Mouse (Mus musculus): ENCODE data around the gene Map10. TPM values are rescaled to one million over a fixed set of nuclear protein-coding genes. Genes with fewer than 3 reads are reported as not detected.
A peak's percentile ranks its signal among the peaks of the same experiment; 100 is the strongest.

Map10 gene
- total RNA-seq (2021), result 1 to 10 TPM; 5.3 to 6.2 TPM
- long read RNA-seq, experiment 1, transcript Map10-201 (1 exons, 3,542 nt), result major isoform, 14 of 14 reads
- long read RNA-seq, experiment 1, partial matches to known transcripts, result 0 of 14 reads
- long read RNA-seq, experiment 1, other reads (novel, unspliced or antisense), result 0 of 14 reads
- long read RNA-seq, experiment 2, transcript Map10-201 (1 exons, 3,542 nt), result major isoform, 13 of 13 reads
- long read RNA-seq, experiment 2, partial matches to known transcripts, result 0 of 13 reads
- long read RNA-seq, experiment 2, other reads (novel, unspliced or antisense), result 0 of 13 reads

DNA sequence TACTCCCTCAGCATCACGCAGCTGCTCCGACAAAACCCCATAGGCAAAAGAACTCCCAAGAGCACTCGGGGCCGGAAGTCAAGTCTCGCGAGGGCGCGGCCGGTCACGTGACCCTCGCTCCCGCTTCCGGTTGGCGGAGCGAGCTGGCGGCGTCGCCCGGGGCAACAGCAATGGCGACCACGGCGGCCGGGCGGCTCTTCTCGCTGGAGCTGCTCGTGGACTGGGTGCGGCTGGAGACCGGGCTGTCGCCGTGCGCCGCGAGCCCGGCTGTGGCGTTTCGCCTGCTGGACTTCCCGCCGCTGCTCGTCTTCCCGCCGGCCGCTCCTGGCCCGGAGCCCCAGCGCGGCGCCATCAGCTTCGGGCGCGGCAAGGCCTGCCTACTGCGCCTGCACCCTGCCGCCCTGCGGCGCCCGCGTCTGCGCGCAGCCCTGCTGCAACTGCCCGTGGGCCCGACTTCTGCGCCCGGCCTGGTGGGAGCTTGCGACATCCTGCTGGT is at the start of gene Map10:
Gene Map10, plus strand, starts transcription at position 119 of the 496 bp plus-strand sequence.
- DNase-seq (ENCODE audit: low spot score in 2 of 2), result peak; percentile 85 to 88

DNA sequence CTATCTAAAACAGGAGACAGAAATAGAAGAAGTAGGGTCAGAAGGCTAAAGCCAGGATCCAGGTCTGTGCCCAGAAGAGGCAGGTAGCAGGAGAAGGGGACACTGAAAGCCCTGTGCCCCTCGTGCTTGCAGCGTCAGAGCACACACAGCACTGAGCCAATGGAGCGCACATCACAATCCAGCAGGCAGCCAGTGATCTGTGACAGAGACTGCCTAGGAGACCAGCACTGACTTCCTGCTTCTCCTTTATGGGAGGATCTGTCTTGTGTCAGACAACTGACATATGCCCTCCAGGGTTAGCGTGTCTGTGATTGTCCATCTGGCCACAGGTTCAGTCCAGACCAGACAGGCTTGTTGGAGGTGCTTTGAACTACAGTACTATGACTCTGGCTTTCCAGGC is 49.3 kb upstream of the Map10 start:
- DNase-seq (ENCODE audit: low spot score in 2 of 2), result no peak

DNA sequence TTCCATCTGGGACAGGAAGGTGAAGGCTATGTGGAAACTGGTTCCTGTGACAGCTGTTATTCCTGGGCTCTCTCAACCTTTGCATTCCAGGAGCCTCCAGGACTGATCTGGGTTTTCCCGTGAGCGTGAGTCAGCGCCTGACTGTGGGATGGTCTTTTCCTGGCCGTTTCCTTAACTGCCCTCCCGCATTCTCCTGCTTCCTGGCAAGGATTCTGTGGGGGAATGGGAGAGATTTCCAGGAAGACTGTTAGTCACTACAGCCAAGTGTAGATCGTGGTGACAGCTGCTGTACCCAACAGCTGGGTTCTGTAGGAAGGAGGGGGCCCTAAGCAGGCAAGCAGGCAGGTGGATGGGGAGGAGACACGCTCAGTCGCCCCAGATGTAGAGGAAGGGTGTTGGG is 45.3 kb upstream of the Map10 start:
- peak in 1 of 2 experiments; percentile 20 for DNase-seq (ENCODE audit: low spot score in 2 of 2)

DNA sequence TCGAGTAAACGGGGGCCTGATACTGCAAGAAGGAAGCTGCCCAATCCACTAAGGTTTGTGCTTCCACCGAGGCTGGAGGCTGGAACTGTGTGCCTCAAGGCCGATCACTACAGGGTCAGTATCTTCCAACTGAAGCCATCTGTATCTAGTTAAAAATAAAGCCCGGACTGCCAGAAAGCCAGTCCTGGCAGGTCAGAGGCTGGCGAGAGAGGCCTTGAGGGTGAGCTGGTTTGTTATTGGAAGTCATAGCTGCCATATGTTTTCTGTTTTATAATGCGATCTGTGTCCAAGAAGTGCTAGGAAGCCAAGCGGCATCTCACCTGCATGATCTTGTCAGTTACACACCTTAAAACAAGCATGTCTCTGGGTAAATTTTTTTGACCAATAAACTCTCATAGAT is 43.2 kb upstream of the Map10 start:
- no peak for DNase-seq (ENCODE audit: low spot score in 2 of 2)

DNA sequence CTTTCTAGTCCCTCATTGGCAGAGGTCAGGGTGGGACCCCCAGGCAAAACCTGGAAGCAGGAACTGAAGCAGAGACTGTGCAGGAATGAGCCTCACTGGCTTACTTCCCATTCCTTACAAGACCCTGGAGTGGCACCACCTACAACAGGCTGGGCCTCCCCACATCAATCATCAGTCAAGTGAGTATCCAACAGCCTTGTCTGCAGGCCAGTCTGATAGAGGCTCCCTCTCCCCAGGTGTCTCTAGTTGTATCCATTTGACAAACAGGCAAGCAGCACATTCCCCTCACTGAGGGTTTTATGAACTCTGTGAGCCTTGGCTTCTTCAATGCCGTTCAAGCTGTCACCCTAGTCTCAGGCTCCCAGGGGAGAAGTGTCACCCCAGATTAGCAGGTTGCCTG is 40.8 kb upstream of the Map10 start:
- no peak for DNase-seq (ENCODE audit: low spot score in 2 of 2)

DNA sequence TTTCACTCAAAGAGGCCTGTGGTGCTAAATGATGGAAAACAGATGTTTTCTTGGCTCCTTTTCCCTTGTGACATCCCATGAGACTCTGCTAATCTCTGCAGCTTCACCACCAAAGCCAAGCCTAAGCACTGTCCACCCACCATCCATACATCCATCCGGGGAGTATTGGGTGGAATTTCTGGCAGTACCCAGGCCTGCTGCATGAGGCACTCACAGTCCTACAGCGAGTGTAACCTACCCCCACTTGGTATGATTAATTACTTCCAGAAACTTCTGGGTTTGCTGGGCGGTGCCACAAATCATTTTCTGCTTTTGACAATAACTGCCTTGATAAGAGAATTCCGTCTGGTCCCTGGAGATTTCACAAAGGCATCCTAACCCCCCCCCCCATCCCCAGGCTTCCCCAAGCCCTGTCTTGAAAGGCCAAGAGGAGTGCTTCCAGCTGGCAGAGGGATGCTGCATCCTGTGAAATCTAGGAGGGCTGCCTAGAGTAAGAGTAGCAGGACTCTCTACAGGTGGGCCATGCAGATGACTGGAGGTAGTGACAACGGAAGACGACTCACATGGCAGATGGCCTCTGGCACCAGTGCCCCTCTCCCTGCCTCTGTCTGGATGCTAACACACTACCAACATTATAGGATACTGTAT is 31.1 kb upstream of the Map10 start:
- no peak for DNase-seq (ENCODE audit: low spot score in 2 of 2)

DNA sequence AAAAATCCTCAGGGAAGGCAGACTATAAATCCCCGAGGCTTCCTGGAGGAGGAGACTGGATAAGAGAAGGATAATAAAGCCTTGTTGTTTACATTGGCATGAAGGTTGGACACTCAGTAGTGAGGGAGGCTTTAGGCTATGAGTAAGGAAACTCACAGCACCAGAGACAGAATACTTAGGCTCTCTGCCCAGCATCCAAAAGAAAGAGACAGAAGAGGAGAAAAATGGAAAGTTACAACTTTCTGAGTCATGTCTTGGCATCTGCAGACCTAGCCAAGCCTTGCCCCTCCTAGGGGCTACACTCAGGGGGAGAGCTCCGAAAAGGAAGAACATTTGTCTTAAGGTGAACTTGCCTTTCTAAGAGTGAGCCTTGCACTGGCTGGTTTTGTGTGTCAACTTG is 30.0 kb upstream of the Map10 start:
- DNase-seq (ENCODE audit: low spot score in 2 of 2), result no peak

DNA sequence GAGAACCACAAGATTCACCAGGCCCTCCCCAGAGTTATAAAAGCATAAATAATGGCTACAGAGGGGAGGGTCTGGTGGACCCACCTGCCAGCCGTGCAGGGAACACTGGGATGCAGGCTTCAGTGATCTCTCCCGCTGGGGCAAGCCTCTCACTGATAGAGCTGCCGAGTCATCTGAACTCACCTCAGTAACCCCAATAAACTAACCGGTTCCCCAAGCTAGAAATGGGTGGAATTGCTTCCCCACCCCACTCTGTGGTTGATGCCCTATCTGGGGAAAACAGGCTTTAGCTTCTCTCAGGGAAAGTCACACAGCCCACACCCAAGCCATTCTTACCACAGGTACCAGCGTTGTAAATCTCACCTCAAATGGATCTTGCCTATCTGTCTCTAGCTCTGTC is 28.9 kb upstream of the Map10 start:
- DNase-seq (ENCODE audit: low spot score in 2 of 2), result no peak

DNA sequence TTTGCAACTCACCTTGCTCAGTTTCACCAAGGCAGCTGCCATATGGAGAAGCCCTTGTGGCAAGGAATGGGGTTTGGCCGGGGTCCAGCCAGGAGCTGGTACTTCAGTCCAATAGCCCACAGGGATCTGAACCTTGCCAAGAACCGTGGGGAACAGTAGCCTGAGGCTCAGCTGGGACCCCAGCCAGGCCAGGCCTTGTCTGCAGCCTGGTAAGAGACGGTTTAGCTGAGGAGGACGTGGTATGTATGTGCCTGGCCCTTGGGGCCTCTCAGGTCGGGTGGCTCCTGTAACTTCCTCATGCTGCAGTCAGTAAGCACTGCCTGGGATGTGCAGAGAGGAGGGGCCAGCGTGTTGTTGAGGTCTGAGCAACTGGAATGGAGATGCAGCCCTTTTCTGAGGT is 27.8 kb upstream of the Map10 start:
- DNase-seq (ENCODE audit: low spot score in 2 of 2), result no peak

DNA sequence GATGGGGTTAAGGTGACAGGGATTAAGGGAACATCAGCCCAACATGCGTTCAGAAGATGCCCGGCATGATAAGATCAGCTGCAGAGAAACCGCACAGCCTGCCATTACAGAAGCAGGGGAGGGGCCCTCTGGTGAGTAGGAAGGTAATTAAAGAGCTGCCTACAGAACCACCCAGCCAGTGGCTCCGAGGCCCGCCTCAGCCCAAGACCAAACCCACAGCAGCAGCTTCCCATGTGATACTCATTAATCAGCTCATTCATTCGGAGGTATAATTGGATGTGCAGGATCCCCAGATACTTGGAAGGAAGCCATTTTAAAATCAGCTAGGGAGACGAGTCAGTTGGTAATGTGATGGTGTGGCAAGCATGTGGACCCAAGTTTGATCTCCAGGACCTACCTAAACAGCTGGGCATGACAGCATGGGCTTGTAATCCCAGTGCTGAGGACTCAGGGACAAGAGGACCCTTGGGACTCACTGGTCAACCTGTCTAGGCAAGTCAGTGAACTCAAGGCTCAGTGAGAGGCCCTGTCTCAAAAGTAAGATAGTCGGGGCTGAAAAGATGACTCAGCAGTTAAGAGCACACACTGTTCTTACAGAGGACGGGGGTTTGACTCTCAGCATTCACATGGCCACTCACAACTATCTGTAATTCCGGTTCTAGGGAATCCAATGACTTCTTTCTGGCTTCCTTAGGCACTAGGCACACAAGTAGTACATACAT is 23.7 kb upstream of the Map10 start:
- no peak for DNase-seq (ENCODE audit: low spot score in 2 of 2)

DNA sequence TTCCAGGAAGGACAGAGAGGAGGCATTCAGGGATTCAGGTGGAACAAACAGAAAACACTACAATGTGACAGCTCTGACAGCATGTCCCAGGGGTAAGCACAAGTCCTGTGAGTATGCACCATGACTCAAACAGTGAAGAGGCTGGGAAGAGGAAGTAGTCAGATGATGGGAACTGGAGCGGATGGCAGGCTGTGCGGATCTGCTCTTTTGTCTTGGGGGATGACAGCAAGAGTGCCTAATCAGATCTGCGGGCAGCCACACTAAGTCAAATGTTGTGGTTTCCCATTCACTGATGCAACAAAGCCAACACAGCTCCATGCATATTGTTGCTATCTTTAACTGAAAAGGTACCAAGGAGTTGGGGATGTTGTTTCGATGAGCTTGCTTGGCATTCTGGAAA is 20.2 kb upstream of the Map10 start:
- DNase-seq (ENCODE audit: low spot score in 2 of 2), result no peak

DNA sequence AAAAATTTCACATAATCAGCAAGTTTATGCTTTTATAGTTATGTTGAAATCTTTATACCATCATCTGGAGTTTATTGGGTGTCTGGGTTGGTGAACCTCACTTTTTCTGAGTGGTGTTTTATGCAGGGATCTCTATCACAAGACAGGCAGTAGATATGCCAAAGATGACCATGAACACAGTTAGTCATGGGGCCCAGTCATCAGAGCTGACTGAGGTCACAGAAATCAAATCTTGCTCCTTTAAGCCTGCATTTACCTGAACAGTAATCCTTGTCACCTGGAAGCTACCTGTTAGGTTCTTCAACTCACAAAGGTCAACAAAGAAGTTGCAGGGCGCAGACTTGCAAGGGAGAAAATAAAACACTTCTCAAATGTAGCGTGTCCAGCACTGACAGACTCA is 14.8 kb upstream of the Map10 start:
- DNase-seq (ENCODE audit: low spot score in 2 of 2), result no peak

DNA sequence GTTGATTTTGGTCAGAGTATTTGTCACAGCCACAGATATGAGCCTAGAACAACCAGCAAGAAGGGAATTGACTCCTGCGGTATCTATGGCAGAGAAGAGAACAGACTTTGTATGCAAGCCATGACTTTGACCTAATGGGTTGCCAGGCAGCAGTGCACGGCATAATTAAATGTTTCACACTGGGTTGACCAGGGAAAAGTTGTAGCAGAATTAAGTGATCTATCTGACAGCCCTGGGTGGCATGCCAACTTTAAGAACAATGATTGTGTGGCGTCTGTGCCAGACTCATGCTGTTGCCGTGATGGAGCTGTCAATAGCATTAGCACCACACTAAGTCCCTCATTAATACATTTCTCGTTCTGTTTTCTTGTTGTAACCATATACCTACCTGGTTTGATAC is 11.1 kb upstream of the Map10 start:
- no peak for DNase-seq (ENCODE audit: low spot score in 2 of 2)

DNA sequence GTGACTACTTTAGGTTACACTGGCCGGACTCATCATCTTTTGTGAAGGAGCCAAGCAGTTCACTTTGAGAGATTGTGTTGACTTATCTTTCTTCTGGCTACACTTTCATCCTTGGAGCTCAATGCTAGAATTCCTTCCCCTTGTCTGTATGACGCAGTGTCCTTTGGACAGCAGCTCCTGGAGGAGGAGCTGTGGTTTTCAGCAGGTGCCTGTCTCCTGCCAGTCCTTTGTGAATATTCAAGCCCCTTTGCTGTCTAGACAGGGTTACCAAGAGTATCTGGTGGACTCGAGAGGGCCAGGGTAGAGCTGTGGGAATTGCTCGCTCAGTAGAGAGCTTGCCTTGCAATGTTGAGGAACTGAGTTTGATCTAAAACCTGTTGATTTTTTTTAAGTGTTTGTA is 10.7 kb upstream of the Map10 start:
- DNase-seq (ENCODE audit: low spot score in 2 of 2), result no peak

DNA sequence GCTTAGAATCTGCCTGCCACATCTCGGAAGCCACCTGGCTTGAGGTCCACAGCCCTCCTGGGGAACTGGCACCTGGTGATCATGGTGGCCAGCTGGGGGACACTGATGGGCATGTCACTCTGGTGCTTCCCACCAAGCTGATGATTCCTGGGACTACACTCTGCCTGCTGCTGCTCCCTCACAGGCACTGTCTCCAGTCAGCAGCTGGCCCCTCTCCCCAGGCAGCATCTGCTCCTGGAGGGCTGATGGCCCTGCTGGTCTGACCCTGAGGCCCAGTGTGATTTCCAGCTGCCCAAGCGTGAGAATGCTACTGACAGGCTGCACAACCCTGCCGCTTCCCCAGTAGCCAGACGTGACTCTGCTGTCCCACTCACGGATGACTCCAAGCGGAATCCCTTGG is 9.2 kb upstream of the Map10 start:
- DNase-seq (ENCODE audit: low spot score in 2 of 2), result no peak

DNA sequence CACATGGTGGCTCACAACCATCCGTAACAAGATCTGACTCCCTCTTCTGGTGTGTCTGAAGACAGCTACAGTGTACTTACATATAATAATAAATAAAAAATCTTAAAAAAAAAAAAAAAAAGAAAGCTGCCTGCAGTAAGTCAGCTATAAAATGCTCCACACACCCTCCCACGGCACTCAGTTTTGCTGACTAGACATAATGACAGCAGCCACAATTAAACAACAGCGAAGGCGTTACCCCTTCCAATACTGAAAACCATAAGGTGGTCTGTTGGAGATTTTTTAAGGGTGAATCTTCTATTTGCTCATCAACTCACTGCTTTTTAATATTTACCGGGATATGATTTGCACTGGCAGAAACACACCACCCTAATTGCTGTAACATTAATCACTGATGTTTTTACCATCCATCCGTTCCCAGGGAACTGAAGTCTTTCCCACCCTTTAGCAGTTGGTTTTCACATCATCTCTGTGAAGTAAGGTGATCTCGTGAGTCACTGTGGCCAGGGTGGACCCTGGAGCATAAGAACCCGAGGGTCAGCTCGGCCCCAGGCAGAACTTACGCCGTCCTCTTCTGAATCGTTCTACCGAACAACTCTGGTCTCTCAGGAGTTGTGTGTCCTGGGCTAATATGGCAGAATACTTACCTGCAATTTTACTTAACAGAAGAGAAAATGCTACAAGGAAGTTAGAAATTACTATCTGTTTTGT is 7.5 kb upstream of the Map10 start:
- no peak for DNase-seq (ENCODE audit: low spot score in 2 of 2)

DNA sequence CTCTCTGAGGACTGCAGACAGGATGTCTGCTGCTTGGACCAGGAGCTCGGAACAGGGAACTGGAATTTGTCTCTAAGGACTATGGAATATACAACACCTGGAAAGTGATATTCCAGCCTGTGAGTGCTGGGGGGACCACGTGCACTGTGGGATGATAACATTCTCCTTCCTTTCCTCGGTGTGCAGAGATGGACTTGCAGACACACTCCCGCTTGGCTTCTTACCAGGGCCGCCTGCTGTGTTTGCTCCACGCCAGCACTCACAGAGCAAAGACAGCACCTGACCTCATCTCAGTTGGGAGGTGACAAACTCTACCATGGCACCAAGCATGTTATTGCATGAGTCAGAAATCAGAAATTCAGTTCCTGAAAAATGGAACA is 7.0 kb upstream of the Map10 start:
- DNase-seq (ENCODE audit: low spot score in 2 of 2), result peak in 1 of 2 experiments; percentile 51

DNA sequence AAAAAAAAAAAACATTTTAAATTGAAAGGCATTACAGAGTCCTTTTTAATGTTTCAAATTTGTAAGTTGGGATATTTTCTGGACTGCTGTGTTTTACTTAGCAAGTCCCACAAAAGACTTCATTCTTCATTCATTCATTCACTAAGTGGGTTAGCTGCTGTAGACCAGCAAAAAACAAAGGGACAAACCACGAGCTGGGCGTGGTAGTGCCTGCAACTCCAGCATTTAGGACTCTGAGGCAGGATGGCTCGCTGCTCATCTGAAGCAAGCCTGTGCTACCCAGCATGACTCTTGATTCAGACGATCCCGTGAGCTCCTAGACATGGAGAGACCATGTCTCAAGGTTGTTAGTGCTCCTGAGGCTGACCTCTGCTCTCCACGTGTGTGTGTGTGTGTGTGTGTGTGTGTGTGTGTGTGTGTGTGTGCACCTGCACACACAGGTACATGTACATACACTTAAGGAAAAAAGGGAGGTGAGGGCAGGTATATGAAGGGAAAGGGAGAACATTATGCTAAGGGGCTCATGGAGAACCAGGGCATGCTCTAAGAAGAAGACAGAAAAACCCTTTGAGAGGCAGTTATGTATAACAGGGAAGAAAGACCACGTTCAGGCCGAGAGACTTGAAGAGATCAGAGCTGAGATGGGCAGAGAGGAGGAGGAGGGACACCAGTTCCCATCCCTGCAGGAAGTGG is 4.3 kb upstream of the Map10 start:
- DNase-seq (ENCODE audit: low spot score in 2 of 2), result no peak

DNA sequence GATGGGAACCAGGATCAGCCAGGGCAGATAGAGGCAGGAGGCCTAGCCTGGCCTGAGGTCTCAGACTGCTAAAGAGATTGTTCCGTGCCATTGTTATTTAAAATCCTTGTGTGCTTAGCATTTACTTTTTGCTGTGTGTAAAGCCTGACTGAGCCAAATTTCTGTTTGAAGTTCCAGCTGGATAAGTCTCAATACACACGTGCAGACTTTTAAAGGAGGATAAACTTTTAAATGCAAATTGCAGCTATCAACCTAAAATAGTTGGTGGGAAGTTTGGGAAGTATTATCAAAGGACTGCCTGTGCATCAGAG is 3.8 kb upstream of the Map10 start:
- no peak for DNase-seq (ENCODE audit: low spot score in 2 of 2)

DNA sequence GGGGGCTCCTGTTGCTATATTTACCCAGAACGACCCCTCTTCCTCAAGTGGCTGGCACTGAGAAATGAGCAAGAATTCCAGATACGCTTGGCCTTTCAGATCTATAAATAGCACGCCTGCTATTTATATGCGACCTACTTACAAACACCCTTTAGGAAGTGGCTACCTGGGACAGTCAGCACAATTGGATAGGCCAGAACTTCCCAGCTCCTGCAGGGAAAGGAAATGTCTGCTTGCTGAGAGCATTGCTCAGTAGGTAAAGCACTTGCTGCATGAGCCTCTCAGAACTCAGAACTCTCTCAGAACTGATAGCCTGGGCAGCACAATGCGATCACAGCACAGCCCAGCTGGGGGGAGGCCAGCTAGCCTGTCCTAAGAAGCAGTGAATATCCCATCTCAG is 3.4 kb upstream of the Map10 start:
- no peak for DNase-seq (ENCODE audit: low spot score in 2 of 2)

DNA sequence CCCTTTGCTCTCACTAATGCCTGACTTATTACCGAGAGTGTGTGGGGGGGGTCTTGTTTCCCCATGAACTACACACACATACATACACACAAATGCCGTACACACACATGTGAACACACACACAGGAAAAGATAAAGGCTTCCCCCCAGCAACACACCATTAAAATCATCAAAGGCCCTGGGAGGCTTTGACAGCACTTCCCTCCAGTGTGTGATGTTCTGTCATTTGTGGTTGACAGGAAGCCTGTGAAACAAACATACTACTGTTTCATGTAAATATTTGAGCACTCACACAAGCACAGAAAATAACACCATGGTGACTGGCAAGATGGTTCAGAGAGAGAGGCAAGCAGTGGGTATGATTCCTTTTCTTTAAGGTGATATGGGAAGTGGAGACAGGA is 2.4 kb upstream of the Map10 start:
- no peak for DNase-seq (ENCODE audit: low spot score in 2 of 2)

Measured in gastrocnemius, postnatal 4 days (tissue).